Mouse (Mus musculus) limb, embryonic 15.5 days (tissue): Measurements from ENCODE around the gene Vps26b. TPM values are rescaled to one million over a fixed set of nuclear protein-coding genes. Genes with fewer than 3 reads are reported as not detected.

ENCODE experiments used
- ATAC-seq: fragments of 200-750 bp; cut with Nextera tagmentation; 2 replicates; pipeline ENCODE4 v1.8.0; 2017; ENCODE audit warnings: low read depth, moderate TSS enrichment; ENCODE audit not compliant: insufficient number of reproducible peaks, low FRiP score, low TSS enrichment
- H3K27ac ChIP-seq: fragments of 300-500 bp; sonication (generic); 2 replicates; pipeline ENCODE4 v1.5.1; 2015; ENCODE audit warnings: moderate library complexity, mild to moderate bottlenecking, inconsistent platforms
- H3K27me3 ChIP-seq: fragments of 300-500 bp; sonication (generic); 2 replicates; pipeline ENCODE4 v1.6.1; 2015; ENCODE audit warnings: inconsistent platforms
- H3K36me3 ChIP-seq: fragments of 300-500 bp; sonication (generic); 2 replicates; pipeline ENCODE4 v1.6.1; 2015; ENCODE audit warnings: inconsistent platforms
- H3K4me1 ChIP-seq: fragments of 300-500 bp; sonication (generic); 2 replicates; pipeline ENCODE4 v1.6.1; 2015; ENCODE audit warnings: inconsistent platforms
- H3K4me2 ChIP-seq: fragments of 300-500 bp; sonication (generic); 2 replicates; pipeline ENCODE4 v1.6.1; 2015; ENCODE audit warnings: mild to moderate bottlenecking, inconsistent platforms
- H3K4me3 ChIP-seq: fragments of 300-500 bp; sonication (generic); 2 replicates; pipeline ENCODE4 v1.5.1; 2015; ENCODE audit warnings: mild to moderate bottlenecking, inconsistent platforms
- H3K9ac ChIP-seq: fragments of 300-500 bp; sonication (generic); 2 replicates; pipeline ENCODE4 v1.6.1; 2015; ENCODE audit warnings: inconsistent platforms
- H3K9me3 ChIP-seq: fragments of 300-500 bp; sonication (generic); 2 replicates; pipeline ENCODE4 v1.6.1; 2016; ENCODE audit warnings: inconsistent platforms
- WGBS: fragments of 180-500 bp; shearing (Covaris S2); methylation state at CpG from one replicate; pipeline ENCODE4 v1.1.7; 2015; 5-methylcytosine and 5-hydroxymethylcytosine counted together
- polyA plus RNA-seq: library from polyadenylated mRNA; unstranded; fragments of >200 nt; fragmentation: Nextera tagmentation; extraction: Ambion mirVana; gene quantifications from 2 replicates; pipeline ENCODE4 v1.2.1, GENCODE M21; 2015

Vps26b gene
- 36.4 and 36.5 TPM in 2 replicates for polyA plus RNA-seq

- ATAC-seq, result peak; percentile 94
- Histone ChIP-seq H3K36me3 (no peaks in the 10 kb centered on the region), H3K27me3 (no peaks in the 10 kb centered on the region), H3K4me3 (peak within 1 kb of the TSS; percentile 98), H3K9ac (peak within 1 kb of the TSS; percentile 97), H3K9me3 (no peaks in the 10 kb centered on the region), H3K27ac (peak within 1 kb of the TSS; percentile 91), H3K4me1 (peaks cover 43% of the 10 kb centered on the region), H3K4me2 (peak within 1 kb of the TSS; percentile 85)
- WGBS, result under 1% methylated on average over 69 of the region's 80 CpGs
Measured at GRCm38 (mm10) chr9:27029828-27030762, at the start of gene Vps26b, which contains the start of gene Ncapd3. TSS of gene Vps26b (minus strand) at chr9:27030065. TSS of gene Ncapd3 (plus strand) at chr9:27030175.

GRCm38 (mm10) chr9:27075812-27076211 lies 45.9 kb upstream of the Vps26b start:
- Histone ChIP-seq H3K9ac (no peak overlapping the region), H3K27ac (no peak overlapping the region), H3K4me2 (no peak overlapping the region), H3K4me1 (no peaks in the 10 kb centered on the region), H3K36me3 (peaks cover 54% of the 10 kb centered on the region), H3K4me3 (no peak overlapping the region), H3K9me3 (no peaks in the 10 kb centered on the region), H3K27me3 (no peaks in the 10 kb centered on the region)
- no peak for ATAC-seq

DNA sequence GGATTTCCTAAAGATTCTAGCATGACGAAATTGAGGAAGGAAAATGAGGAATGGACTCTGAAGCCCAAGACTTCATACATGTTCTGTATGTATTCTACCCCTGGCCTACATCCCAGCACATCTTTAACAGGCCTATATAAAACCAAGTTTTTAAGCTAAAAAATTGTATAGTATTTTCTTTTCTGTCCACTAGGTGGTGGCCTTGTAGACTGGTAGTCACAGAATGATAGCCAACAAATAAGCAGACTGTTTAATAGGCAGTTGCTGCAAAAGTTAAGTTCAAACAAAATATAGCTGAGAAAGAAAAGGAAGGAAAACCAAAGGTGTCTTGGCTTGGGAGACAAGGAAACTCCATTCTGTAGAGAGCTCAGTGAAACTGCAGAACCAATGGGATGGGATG lies 44.8 kb upstream of the Vps26b start:
- 79% methylated on average over 1 of the region's 1 CpGs for WGBS
- Histone ChIP-seq H3K9ac (no peak overlapping the region), H3K4me3 (no peak overlapping the region), H3K27ac (no peak overlapping the region), H3K4me2 (no peak overlapping the region), H3K27me3 (no peaks in the 10 kb centered on the region), H3K9me3 (no peaks in the 10 kb centered on the region), H3K4me1 (no peaks in the 10 kb centered on the region), H3K36me3 (peaks cover 57% of the 10 kb centered on the region)
- ATAC-seq, result no peak

DNA sequence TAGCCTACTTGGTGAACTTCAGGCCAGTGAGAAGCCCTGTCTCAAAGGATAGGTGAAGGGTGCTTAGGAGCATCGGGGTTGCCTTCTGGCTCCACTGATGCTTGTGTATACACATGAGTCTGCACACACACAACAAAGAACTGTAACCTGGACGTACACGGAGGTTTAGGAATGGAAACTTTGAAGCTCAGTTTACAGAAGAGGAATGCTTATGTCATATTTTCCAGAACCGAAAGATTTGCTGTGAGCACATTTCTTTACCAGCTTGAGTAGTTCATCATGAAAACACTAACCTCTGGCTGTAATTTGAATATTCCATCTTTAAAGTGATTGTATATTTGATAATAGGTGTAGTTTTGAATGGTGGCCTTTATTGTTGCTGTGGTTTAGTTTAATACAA lies 41.0 kb upstream of the Vps26b start:
- H3K4me3 ChIP-seq, result no peak overlapping the region
- H3K9ac ChIP-seq, result no peak overlapping the region
- ATAC-seq, result no peak
- no peaks in the 10 kb centered on the region for H3K27me3 ChIP-seq
- 78% methylated on average over 4 of the region's 4 CpGs for WGBS
- H3K4me1 ChIP-seq, result no peaks in the 10 kb centered on the region
- no peaks in the 10 kb centered on the region for H3K9me3 ChIP-seq
- peaks cover 79% of the 10 kb centered on the region for H3K36me3 ChIP-seq
- H3K27ac ChIP-seq, result no peak overlapping the region
- H3K4me2 ChIP-seq, result no peak overlapping the region

GRCm38 (mm10) chr9:27058341-27058740 lies 28.5 kb upstream of the Vps26b start:
- Histone ChIP-seq H3K9ac (no peak overlapping the region), H3K27me3 (no peaks in the 10 kb centered on the region), H3K4me1 (no peaks in the 10 kb centered on the region), H3K27ac (no peak overlapping the region), H3K36me3 (peaks cover 84% of the 10 kb centered on the region), H3K4me2 (no peak overlapping the region), H3K4me3 (no peak overlapping the region), H3K9me3 (no peaks in the 10 kb centered on the region)
- whole genome bisulfite sequencing, result 96% methylated on average over 5 of the region's 5 CpGs
- no peak for ATAC-seq

DNA sequence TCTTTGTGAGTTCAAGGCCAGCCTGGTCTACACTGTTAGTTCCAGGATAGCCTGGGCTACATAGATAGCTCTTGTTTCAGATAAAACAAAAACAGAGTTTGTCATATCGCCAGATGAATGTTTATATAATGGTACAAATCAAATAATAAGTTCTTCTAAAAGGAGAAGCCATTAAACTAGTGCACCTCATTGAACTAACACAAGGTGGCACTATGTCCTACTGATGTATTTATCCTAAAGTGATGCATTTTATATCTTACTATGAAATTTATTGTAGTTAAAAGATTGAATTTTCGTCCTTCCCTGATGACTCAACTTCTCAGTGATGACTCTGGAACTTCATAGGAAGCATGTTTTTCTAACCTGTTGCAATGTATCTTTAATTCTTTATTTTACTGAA lies 19.6 kb upstream of the Vps26b start:
- Histone ChIP-seq H3K4me3 (no peak overlapping the region), H3K27me3 (no peaks in the 10 kb centered on the region), H3K27ac (no peak overlapping the region), H3K9me3 (no peaks in the 10 kb centered on the region), H3K4me2 (no peak overlapping the region), H3K36me3 (peaks cover 78% of the 10 kb centered on the region), H3K4me1 (no peaks in the 10 kb centered on the region), H3K9ac (no peak overlapping the region)
- ATAC-seq, result no peak
- 90% methylated on average over 2 of the region's 2 CpGs for WGBS

DNA sequence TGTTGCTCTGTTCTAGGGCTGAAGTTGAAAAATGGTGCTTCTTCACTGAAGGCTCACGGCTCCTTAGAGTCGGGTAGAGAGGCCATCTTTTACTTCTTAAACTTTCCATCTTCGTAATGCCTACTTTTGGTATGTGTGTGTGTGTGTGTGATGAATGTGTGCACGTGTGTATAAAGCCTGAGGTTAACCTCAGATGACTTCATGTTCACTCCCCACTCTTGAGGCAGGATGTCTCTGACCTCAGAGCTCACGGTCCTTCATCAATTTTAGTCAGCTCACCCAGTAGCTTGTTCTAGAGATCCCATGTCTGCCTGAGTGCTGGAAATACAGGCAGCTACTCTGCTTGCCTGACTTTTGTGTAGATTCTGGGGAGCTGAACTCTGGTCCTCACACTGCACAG lies 14.0 kb upstream of the Vps26b start:
- no peak overlapping the region for H3K4me3 ChIP-seq
- no peaks in the 10 kb centered on the region for H3K4me1 ChIP-seq
- no peak overlapping the region for H3K4me2 ChIP-seq
- 84% methylated on average over 5 of the region's 5 CpGs for whole genome bisulfite sequencing
- no peak overlapping the region for H3K27ac ChIP-seq
- H3K9ac ChIP-seq, result no peak overlapping the region
- H3K9me3 ChIP-seq, result no peaks in the 10 kb centered on the region
- ATAC-seq, result no peak
- H3K36me3 ChIP-seq, result peaks cover 77% of the 10 kb centered on the region
- no peaks in the 10 kb centered on the region for H3K27me3 ChIP-seq

DNA sequence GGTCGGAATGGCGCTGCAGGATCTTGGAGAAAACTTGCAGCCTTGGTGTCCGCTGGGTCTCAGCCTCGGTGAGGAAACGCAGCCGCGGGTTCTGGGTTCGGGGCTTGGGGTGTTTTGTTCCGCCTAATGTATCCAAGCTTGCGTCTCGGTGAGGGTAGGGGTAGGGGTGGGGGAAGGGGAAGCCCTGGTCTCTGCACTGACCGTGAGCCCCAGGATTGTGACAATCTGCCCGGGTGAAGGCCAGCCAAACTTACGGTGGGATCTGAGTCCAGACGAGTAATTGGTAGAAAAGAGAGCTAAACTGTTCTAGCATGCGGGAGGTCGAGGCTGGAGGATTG lies 867 bp upstream of the Vps26b start:
- 0 out of 2 replicates have a peak, but pooled peaks have one; percentile 5 for ATAC-seq
- 1% methylated on average over 17 of the region's 17 CpGs for WGBS
- Histone ChIP-seq H3K4me1 (peaks cover 43% of the 10 kb centered on the region), H3K4me3 (peak overlapping the region; percentile 98), H3K9me3 (no peaks in the 10 kb centered on the region), H3K36me3 (no peaks in the 10 kb centered on the region), H3K27ac (0 out of 2 replicates have a peak overlapping the region, but pooled peaks have one; percentile 38), H3K27me3 (no peaks in the 10 kb centered on the region), H3K4me2 (peak overlapping the region; percentile 77), H3K9ac (peak overlapping the region; percentile 54)

DNA sequence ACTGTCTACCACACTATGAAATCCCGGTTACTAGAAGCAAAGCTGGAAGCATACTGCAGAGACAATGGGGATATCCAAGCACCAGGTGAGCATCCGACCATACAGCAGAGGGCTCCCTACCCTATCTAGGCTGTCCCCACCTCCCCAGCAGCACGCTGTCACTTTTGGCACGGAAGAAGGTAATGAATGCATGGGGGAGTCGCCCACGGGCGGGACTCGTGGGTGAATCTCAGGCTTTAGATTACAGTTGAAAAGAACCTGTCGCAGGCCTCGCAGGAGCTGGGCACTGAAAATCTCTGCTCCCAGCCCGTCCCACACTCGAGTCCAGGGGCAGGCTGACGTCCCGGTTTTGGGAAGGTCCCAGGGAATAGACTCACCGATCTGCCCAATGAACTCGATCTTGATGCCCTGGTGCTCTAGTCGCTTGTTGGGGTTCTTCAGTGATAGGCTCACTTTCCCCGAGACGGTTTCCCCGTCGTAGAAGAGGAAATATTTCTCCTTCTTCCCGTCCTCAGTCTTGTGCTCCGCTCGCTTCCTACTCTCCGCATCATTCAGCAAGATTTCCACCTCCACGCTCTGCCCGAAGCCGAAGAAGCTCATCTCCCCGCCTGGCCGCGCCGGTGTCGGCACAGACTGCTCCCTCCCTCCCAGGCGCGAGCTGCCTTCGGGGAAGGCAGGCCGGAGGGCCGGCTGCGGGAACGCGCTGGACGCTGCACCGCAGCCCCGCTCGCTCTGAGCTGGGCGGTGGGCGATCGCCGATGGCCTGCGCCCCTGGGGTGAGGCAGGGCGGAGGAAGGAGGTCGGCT lies 640 bp downstream of the Vps26b start:
- Histone ChIP-seq H3K27ac (peak overlapping the region; percentile 91), H3K4me3 (peak overlapping the region; percentile 98), H3K4me1 (peaks cover 43% of the 10 kb centered on the region), H3K36me3 (0 out of 2 replicates have a peak, but pooled peaks cover 3% of the 10 kb centered on the region), H3K4me2 (peak overlapping the region; percentile 85), H3K27me3 (no peaks in the 10 kb centered on the region), H3K9me3 (no peaks in the 10 kb centered on the region), H3K9ac (peak overlapping the region; percentile 97)
- no peak; the same call in 1 of the 2 replicates for ATAC-seq
- WGBS, result under 1% methylated on average over 51 of the region's 52 CpGs

GRCm38 (mm10) chr9:27026708-27027107 lies 3.2 kb downstream of the Vps26b start:
- H3K27me3 ChIP-seq, result no peaks in the 10 kb centered on the region
- 78% methylated on average over 1 of the region's 1 CpGs for WGBS
- no peak overlapping the region for H3K27ac ChIP-seq
- H3K9ac ChIP-seq, result no peak overlapping the region
- H3K4me2 ChIP-seq, result no peak overlapping the region
- H3K36me3 ChIP-seq, result peaks cover 11% of the 10 kb centered on the region; the same call in 1 of the 2 replicates
- H3K9me3 ChIP-seq, result no peaks in the 10 kb centered on the region
- H3K4me1 ChIP-seq, result peaks cover 35% of the 10 kb centered on the region
- no peak for ATAC-seq
- H3K4me3 ChIP-seq, result no peak overlapping the region

DNA sequence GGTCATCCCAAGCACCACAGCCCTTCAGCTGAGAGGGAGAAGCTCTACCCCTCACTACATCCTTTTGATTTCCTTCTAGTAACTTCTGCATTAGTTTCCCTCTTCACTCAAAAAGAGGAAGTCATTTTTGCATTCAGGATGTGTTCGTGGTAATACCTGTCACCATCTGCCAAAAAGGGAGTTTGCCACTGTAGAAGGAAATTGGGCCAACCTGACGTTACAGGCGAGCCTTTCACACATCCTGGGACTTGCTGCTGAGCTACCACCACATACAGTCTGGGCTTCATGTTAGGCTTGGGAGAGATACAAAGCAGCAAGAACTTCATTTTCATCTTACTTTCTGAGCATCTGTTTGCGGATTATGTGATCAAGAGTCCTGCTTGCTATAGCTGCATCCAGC lies 6.2 kb downstream of the Vps26b start:
- Histone ChIP-seq H3K9me3 (no peaks in the 10 kb centered on the region), H3K27me3 (no peaks in the 10 kb centered on the region), H3K4me2 (no peak overlapping the region), H3K27ac (no peak overlapping the region), H3K9ac (no peak overlapping the region), H3K36me3 (peaks cover 21% of the 10 kb centered on the region), H3K4me1 (peaks cover 23% of the 10 kb centered on the region), H3K4me3 (no peak overlapping the region)
- ATAC-seq, result no peak
- WGBS, result 84% methylated on average over 4 of the region's 4 CpGs

GRCm38 (mm10) chr9:27018961-27019360 lies 10.9 kb downstream of the Vps26b start:
- WGBS, result 93% methylated on average over 10 of the region's 10 CpGs
- Histone ChIP-seq H3K36me3 (peaks cover 59% of the 10 kb centered on the region), H3K4me3 (no peak overlapping the region), H3K9me3 (no peaks in the 10 kb centered on the region), H3K4me2 (no peak overlapping the region), H3K4me1 (no peaks in the 10 kb centered on the region), H3K9ac (no peak overlapping the region), H3K27ac (no peak overlapping the region), H3K27me3 (no peaks in the 10 kb centered on the region)
- ATAC-seq, result no peak
